Mouse (Mus musculus): ENCODE data around the gene Fcgr1. TPM values are rescaled to one million over a fixed set of nuclear protein-coding genes. Genes with fewer than 3 reads are reported as not detected.
"Not testable (repeated sequence)": the region's sequence is repeated elsewhere in the genome, so short reads cannot be mapped to it uniquely, and the experiment has no call there.

Fcgr1 gene
- polyA plus RNA-seq, 1 experiment: 6.2 TPM

- Histone ChIP-seq H3K4me3 (replicated peaks; ENCODE audit: control insufficient read depth, low read depth, low read length) (no peak overlapping the region), H3K4me1 (ENCODE audit: control insufficient read depth, insufficient read depth, low read length) (no peaks in the 10 kb centered on the region; the same call in 1 of the 2 replicates), H3K27ac (ENCODE audit: control insufficient read depth, insufficient read depth, low read depth, low read length, poor library complexity) (no peak overlapping the region)
- TF ChIP-seq CTCF (IDR thresholded peaks at IDR 0.05; ENCODE audit: control insufficient read depth, insufficient read depth, low read length): no peak
- TF ChIP-seq POLR2A (IDR thresholded peaks at IDR 0.05; ENCODE audit: borderline replicate concordance, control insufficient read depth, low read depth, low read length): no peak
- WGBS: 70% methylated on average over 6 of the region's 6 CpGs
Observed at GRCm38 (mm10) chr3:96292641-96293040, 1.1 kb downstream of the Fcgr1 start.

GRCm38 (mm10) chr3:96290727-96291126 lies 3.0 kb downstream of the Fcgr1 start:
- 74% methylated on average over 3 of the region's 3 CpGs for WGBS
- H3K4me1 ChIP-seq (ENCODE audit: control insufficient read depth, insufficient read depth, low read length); H3K4me3 ChIP-seq (replicated peaks; ENCODE audit: control insufficient read depth, low read depth, low read length); H3K27ac ChIP-seq (ENCODE audit: control insufficient read depth, insufficient read depth, low read depth, low read length, poor library complexity): not testable (repeated sequence)

GRCm38 (mm10) chr3:96289201-96289600 lies 4.6 kb downstream of the Fcgr1 start:
- Histone ChIP-seq H3K4me1 (ENCODE audit: control insufficient read depth, insufficient read depth, low read length) (peaks cover 1% of the 10 kb centered on the region; the same call in 1 of the 2 replicates), H3K27ac (ENCODE audit: control insufficient read depth, insufficient read depth, low read depth, low read length, poor library complexity) (no peak overlapping the region), H3K4me3 (replicated peaks; ENCODE audit: control insufficient read depth, low read depth, low read length) (no peak overlapping the region)
- no peak for TF ChIP-seq POLR2A (IDR thresholded peaks at IDR 0.05; ENCODE audit: borderline replicate concordance, control insufficient read depth, low read depth, low read length)
- TF ChIP-seq CTCF (IDR thresholded peaks at IDR 0.05; ENCODE audit: control insufficient read depth, insufficient read depth, low read length): no peak
- 83% methylated on average over 3 of the region's 3 CpGs for WGBS

GRCm38 (mm10) chr3:96287334-96287733 lies 6.4 kb downstream of the Fcgr1 start:
- H3K4me3 ChIP-seq (replicated peaks; ENCODE audit: control insufficient read depth, low read depth, low read length); H3K27ac ChIP-seq (ENCODE audit: control insufficient read depth, insufficient read depth, low read depth, low read length, poor library complexity); H3K4me1 ChIP-seq (ENCODE audit: control insufficient read depth, insufficient read depth, low read length): not testable (repeated sequence)
- TF ChIP-seq CTCF (IDR thresholded peaks at IDR 0.05; ENCODE audit: control insufficient read depth, insufficient read depth, low read length): peak; percentile 64; the same call in 1 of the 2 replicates
- WGBS: 93% methylated on average over 11 of the region's 11 CpGs

- 0 out of 2 replicates have a peak, but pooled peaks cover 1% of the 10 kb centered on the region for H3K4me1 ChIP-seq (ENCODE audit: control insufficient read depth, insufficient read depth, low read length)
- TF ChIP-seq POLR2A (IDR thresholded peaks at IDR 0.05; ENCODE audit: borderline replicate concordance, control insufficient read depth, low read depth, low read length): no peak
- no peak for TF ChIP-seq CTCF (IDR thresholded peaks at IDR 0.05; ENCODE audit: control insufficient read depth, insufficient read depth, low read length)
Observed at GRCm38 (mm10) chr3:96284457-96284856, 9.3 kb downstream of the Fcgr1 start.

GRCm38 (mm10) chr3:96280660-96281059 lies 13.1 kb downstream of the Fcgr1 start:
- TF ChIP-seq CTCF (IDR thresholded peaks at IDR 0.05; ENCODE audit: control insufficient read depth, insufficient read depth, low read length): no peak
- TF ChIP-seq POLR2A (IDR thresholded peaks at IDR 0.05; ENCODE audit: borderline replicate concordance, control insufficient read depth, low read depth, low read length): no peak
- H3K4me1 ChIP-seq (ENCODE audit: control insufficient read depth, insufficient read depth, low read length): no peaks in the 10 kb centered on the region; the same call in 1 of the 2 replicates
- no peak overlapping the region for H3K4me3 ChIP-seq (replicated peaks; ENCODE audit: control insufficient read depth, low read depth, low read length)
- WGBS: 83% methylated on average over 6 of the region's 6 CpGs
- H3K27ac ChIP-seq (ENCODE audit: control insufficient read depth, insufficient read depth, low read depth, low read length, poor library complexity): no peak overlapping the region

More at GRCm38 (mm10) chr3:96284457-96284856, 9.3 kb downstream of the Fcgr1 start:
- WGBS: 17% methylated on average over 4 of the region's 4 CpGs
- H3K4me3 ChIP-seq (replicated peaks; ENCODE audit: control insufficient read depth, low read depth, low read length): no peak overlapping the region
- no peak overlapping the region for H3K27ac ChIP-seq (ENCODE audit: control insufficient read depth, insufficient read depth, low read depth, low read length, poor library complexity)

- H3K4me3 ChIP-seq (replicated peaks; ENCODE audit: control insufficient read depth, low read depth, low read length): peak overlapping the region; percentile 66
- H3K27ac ChIP-seq (ENCODE audit: control insufficient read depth, insufficient read depth, low read depth, low read length, poor library complexity): peak overlapping the region; percentile 56
- H3K4me1 ChIP-seq (ENCODE audit: control insufficient read depth, insufficient read depth, low read length): no peaks in the 10 kb centered on the region; the same call in 1 of the 2 replicates
- under 1% methylated on average over 49 of the region's 49 CpGs for WGBS
- TF ChIP-seq POLR2A (IDR thresholded peaks at IDR 0.05; ENCODE audit: borderline replicate concordance, control insufficient read depth, low read depth, low read length) (peak; percentile 43; the same call in 1 of the 2 replicates), CTCF (IDR thresholded peaks at IDR 0.05; ENCODE audit: control insufficient read depth, insufficient read depth, low read length) (peak; percentile 93)
Observed at GRCm38 (mm10) chr3:96277800-96278624, 15.8 kb downstream of the Fcgr1 start.

- peak overlapping the region; percentile 56 for H3K27ac ChIP-seq (ENCODE audit: control insufficient read depth, insufficient read depth, low read depth, low read length, poor library complexity)
- TF ChIP-seq CTCF (IDR thresholded peaks at IDR 0.05; ENCODE audit: control insufficient read depth, insufficient read depth, low read length): 0 out of 2 replicates have a peak, but pooled peaks have one; percentile 14
- no peak for TF ChIP-seq POLR2A (IDR thresholded peaks at IDR 0.05; ENCODE audit: borderline replicate concordance, control insufficient read depth, low read depth, low read length)
Observed at GRCm38 (mm10) chr3:96277428-96277799, 16.4 kb downstream of the Fcgr1 start.

More at GRCm38 (mm10) chr3:96277428-96277799, 16.4 kb downstream of the Fcgr1 start:
- Histone ChIP-seq H3K4me3 (replicated peaks; ENCODE audit: control insufficient read depth, low read depth, low read length) (peak overlapping the region; percentile 66), H3K4me1 (ENCODE audit: control insufficient read depth, insufficient read depth, low read length) (no peaks in the 10 kb centered on the region; the same call in 1 of the 2 replicates)
- WGBS: 13% methylated on average over 8 of the region's 8 CpGs

Data from bone marrow, adult 2 months (tissue).